Mouse (Mus musculus) limb, embryonic 14.5 days (tissue): ENCODE results near the gene Tppp3. TPM values are rescaled to one million over a fixed set of nuclear protein-coding genes. Genes with fewer than 3 reads are reported as not detected.

Experiments used
- ATAC-seq: fragments of 200-750 bp; cut with Nextera tagmentation; 2 replicates; pipeline ENCODE4 v1.8.0; 2017; ENCODE audit warnings: low read depth, moderate number of reproducible peaks, moderate TSS enrichment; ENCODE audit not compliant: low FRiP score
- DNase-seq: peaks from one replicate; pipeline ENCODE4 v3.0.0-alpha.2; 2015; ENCODE audit warnings: low spot score
- H3K27ac ChIP-seq: fragments of 300-500 bp; sonication (generic); replicated peaks from 2 replicates; pipeline ENCODE4 v1.5.1; 2014; ENCODE audit warnings: low read depth, mild to moderate bottlenecking, low read length, moderate library complexity, mixed read lengths
- H3K27me3 ChIP-seq: fragments of 300-500 bp; sonication (generic); 2 replicates; pipeline ENCODE4 v1.6.1; 2014; ENCODE audit warnings: low read length, mixed read lengths; ENCODE audit not compliant: control insufficient read depth, insufficient read depth
- H3K36me3 ChIP-seq: fragments of 300-500 bp; sonication (generic); 2 replicates; pipeline ENCODE4 v1.6.1; 2014; ENCODE audit warnings: mild to moderate bottlenecking, low read length, moderate library complexity, mixed read lengths; ENCODE audit not compliant: control insufficient read depth, insufficient read depth
- H3K4me1 ChIP-seq: fragments of 300-500 bp; sonication (generic); 2 replicates; pipeline ENCODE4 v1.6.1; 2014; ENCODE audit warnings: antibody characterized with exemption, low read length, mixed read lengths; ENCODE audit not compliant: control insufficient read depth, insufficient read depth
- H3K4me2 ChIP-seq: fragments of 300-500 bp; sonication (generic); replicated peaks from 2 replicates; pipeline ENCODE4 v1.6.1; 2014; ENCODE audit warnings: low read depth, mild to moderate bottlenecking, low read length, moderate library complexity; ENCODE audit not compliant: severe bottlenecking
- H3K4me3 ChIP-seq: fragments of 300-500 bp; sonication (generic); replicated peaks from 2 replicates; pipeline ENCODE4 v1.5.1; 2014; ENCODE audit warnings: low read length
- H3K9ac ChIP-seq: fragments of 300-500 bp; sonication (generic); 2 replicates; pipeline ENCODE4 v1.6.1; 2014; ENCODE audit warnings: mild to moderate bottlenecking, low read depth, low read length, moderate library complexity; ENCODE audit not compliant: severe bottlenecking
- H3K9me3 ChIP-seq: fragments of 300-500 bp; sonication (generic); 2 replicates; pipeline ENCODE4 v1.6.1; 2016; ENCODE audit warnings: low read length; ENCODE audit not compliant: control insufficient read depth
- POLR2A ChIP-seq: fragments of 200-500 bp; IDR thresholded peaks from 2 replicates; pipeline ENCODE4 v1.8.0; 2012; ENCODE audit warnings: inconsistent platforms, mild to moderate bottlenecking, moderate library complexity, borderline replicate concordance; ENCODE audit not compliant: insufficient read depth, insufficient read length; ENCODE audit errors: extremely low read depth
- WGBS: fragments of 180-500 bp; shearing (Covaris S2); extraction: QIAGEN DNeasy Blood & Tissue Kit; methylation state at CpG from one replicate; pipeline ENCODE4 v1.1.7; 2014; 5-methylcytosine and 5-hydroxymethylcytosine counted together
- polyA plus RNA-seq, 2 experiments: library from polyadenylated mRNA; depleted of rRNA in 1 of 2; stranded (reverse) in 1 of 2; unstranded in 1 of 2; fragments of >200 nt; fragmentation: Nextera tagmentation in 1 of 2; extraction: Ambion mirVana in 1 of 2; gene quantifications; 2 replicates each; pipeline versions ENCODE4 v1.2.1 to v1.2.3; 2012 to 2014

The Tppp3 gene
- polyA plus RNA-seq, 2 experiments = 130 to 164 TPM

GRCm38 (mm10) chr8:105481013-105481412, 9.7 kb upstream of the Tppp3 start:
- WGBS = 34% methylated on average over 2 of the region's 2 CpGs
- Histone ChIP-seq H3K36me3 (peaks cover 46% of the 10 kb centered on the region), H3K27me3 (no peaks in the 10 kb centered on the region), H3K4me3 (no peak overlapping the region), H3K9me3 (no peaks in the 10 kb centered on the region), H3K4me1 (peaks cover 18% of the 10 kb centered on the region), H3K4me2 (no peak overlapping the region), H3K9ac (no peak overlapping the region), H3K27ac (no peak overlapping the region)
- ATAC-seq (no peak), DNase-seq (no peak)
- no peak for TF ChIP-seq POLR2A

GRCm38 (mm10) chr8:105477792-105478191, 6.5 kb upstream of the Tppp3 start:
- no peak for TF ChIP-seq POLR2A
- Histone ChIP-seq H3K4me3 (no peak overlapping the region), H3K4me1 (peaks cover 13% of the 10 kb centered on the region), H3K4me2 (no peak overlapping the region), H3K36me3 (peaks cover 58% of the 10 kb centered on the region), H3K9me3 (no peaks in the 10 kb centered on the region), H3K27me3 (peaks cover 6% of the 10 kb centered on the region), H3K27ac (no peak overlapping the region), H3K9ac (no peak overlapping the region)
- WGBS = 79% methylated on average over 3 of the region's 3 CpGs
- DNase-seq = no peak
- no peak for ATAC-seq

- H3K9me3 ChIP-seq = no peaks in the 10 kb centered on the region
- no peak overlapping the region for H3K27ac ChIP-seq
- H3K9ac ChIP-seq = no peak overlapping the region
- no peak for TF ChIP-seq POLR2A
- peaks cover 13% of the 10 kb centered on the region for H3K4me1 ChIP-seq
- no peak for ATAC-seq
- no peak overlapping the region for H3K4me3 ChIP-seq
- 43% methylated on average over 25 of the region's 25 CpGs for WGBS
- DNase-seq = no peak
- peaks cover 58% of the 10 kb centered on the region for H3K36me3 ChIP-seq
- H3K27me3 ChIP-seq = peaks cover 11% of the 10 kb centered on the region
- no peak overlapping the region for H3K4me2 ChIP-seq
Measured at GRCm38 (mm10) chr8:105476628-105477413, 5.5 kb upstream of the Tppp3 start.

- Histone ChIP-seq H3K9me3 (no peaks in the 10 kb centered on the region), H3K4me2 (no peak overlapping the region), H3K27ac (no peak overlapping the region), H3K4me3 (no peak overlapping the region), H3K36me3 (peaks cover 54% of the 10 kb centered on the region), H3K9ac (no peak overlapping the region), H3K4me1 (peaks cover 20% of the 10 kb centered on the region), H3K27me3 (peaks cover 11% of the 10 kb centered on the region)
- no peak for DNase-seq
- no peak for ATAC-seq
- TF ChIP-seq POLR2A = no peak
- WGBS = 95% methylated on average over 7 of the region's 7 CpGs
Measured at GRCm38 (mm10) chr8:105476161-105476560, 4.8 kb upstream of the Tppp3 start.

- Histone ChIP-seq H3K36me3 (peaks cover 54% of the 10 kb centered on the region), H3K27me3 (peaks cover 11% of the 10 kb centered on the region)
- ATAC-seq = no peak
Measured at GRCm38 (mm10) chr8:105475742-105476141, 4.4 kb upstream of the Tppp3 start.

More at GRCm38 (mm10) chr8:105475742-105476141, 4.4 kb upstream of the Tppp3 start:
- H3K27ac ChIP-seq = no peak overlapping the region
- no peak for DNase-seq
- no peak for TF ChIP-seq POLR2A
- H3K4me1 ChIP-seq = peaks cover 23% of the 10 kb centered on the region
- H3K9me3 ChIP-seq = no peaks in the 10 kb centered on the region
- H3K9ac ChIP-seq = no peak overlapping the region
- no peak overlapping the region for H3K4me2 ChIP-seq
- WGBS = 93% methylated on average over 8 of the region's 8 CpGs
- H3K4me3 ChIP-seq = no peak overlapping the region
